Mouse (Mus musculus) C2C12 (cell line): ENCODE data around the gene Bmp7. TPM values are rescaled to one million over a fixed set of nuclear protein-coding genes. Genes with fewer than 3 reads are reported as not detected.
A peak's percentile ranks its signal among the peaks of the same experiment; 100 is the strongest.

ENCODE experiments used
- H3K27me3 ChIP-seq: one replicate; pipeline ENCODE4 v1.6.1; 2011; ENCODE audit not compliant: control insufficient read depth, insufficient read depth, insufficient read length
- H3K36me3 ChIP-seq: one replicate; pipeline ENCODE4 v1.6.1; 2011; ENCODE audit not compliant: control insufficient read depth, insufficient read depth
- H3K4me3 ChIP-seq: one replicate; pipeline ENCODE4 v1.5.1; 2011; ENCODE audit warnings: mild to moderate bottlenecking, control low read depth; ENCODE audit not compliant: poor library complexity, insufficient read depth, severe bottlenecking
- H3K79me2 ChIP-seq: one replicate; pipeline ENCODE4 v1.6.1; 2011; ENCODE audit not compliant: control insufficient read depth, insufficient read depth
- H3K79me3 ChIP-seq: one replicate; pipeline ENCODE4 v1.6.1; 2011; ENCODE audit warnings: low read depth, control low read depth
- H3ac ChIP-seq: one replicate; pipeline ENCODE3; 2011; ENCODE audit warnings: low read depth; ENCODE audit not compliant: control insufficient read depth, insufficient read length
- CEBPB ChIP-seq: IDR thresholded peaks from one replicate; pipeline ENCODE4 v1.6.1; 2011; ENCODE audit warnings: low read depth, mild to moderate bottlenecking, control low read depth, moderate library complexity
- CTCF ChIP-seq: IDR thresholded peaks from one replicate; pipeline ENCODE4 v1.5.1; 2011; ENCODE audit not compliant: control insufficient read depth, insufficient read depth, insufficient read length
- FOSL1 ChIP-seq: IDR thresholded peaks from one replicate; pipeline ENCODE4 v1.8.0; 2011; ENCODE audit warnings: mild to moderate bottlenecking, low read length; ENCODE audit not compliant: poor library complexity, insufficient read depth, severe bottlenecking
- MAX ChIP-seq: IDR thresholded peaks from one replicate; pipeline ENCODE4 v1.6.1; 2011; ENCODE audit warnings: mild to moderate bottlenecking, control low read depth
- MYOD1 ChIP-seq: IDR thresholded peaks from one replicate; pipeline ENCODE4 v1.6.1; 2011; ENCODE audit warnings: low read depth; ENCODE audit not compliant: control insufficient read depth, insufficient read length
- MYOG ChIP-seq: IDR thresholded peaks from one replicate; pipeline ENCODE4 v1.6.1; 2011; ENCODE audit not compliant: control insufficient read depth, insufficient read length; ENCODE audit errors: extremely low read depth
- USF1 ChIP-seq: IDR thresholded peaks from one replicate; pipeline ENCODE4 v1.6.1; 2011; ENCODE audit warnings: low read depth, mild to moderate bottlenecking, control low read depth, moderate library complexity
- polyA plus RNA-seq: library from polyadenylated mRNA; unstranded; fragments of >200 nt; fragmentation: generic; extraction: Trizol; gene quantifications from one replicate; pipeline ENCODE4 v1.2.1, GENCODE M21; 2012; ENCODE audit warnings: missing spikeins

The Bmp7 gene
- polyA plus RNA-seq, 1 experiment, result 0.01 TPM

DNA sequence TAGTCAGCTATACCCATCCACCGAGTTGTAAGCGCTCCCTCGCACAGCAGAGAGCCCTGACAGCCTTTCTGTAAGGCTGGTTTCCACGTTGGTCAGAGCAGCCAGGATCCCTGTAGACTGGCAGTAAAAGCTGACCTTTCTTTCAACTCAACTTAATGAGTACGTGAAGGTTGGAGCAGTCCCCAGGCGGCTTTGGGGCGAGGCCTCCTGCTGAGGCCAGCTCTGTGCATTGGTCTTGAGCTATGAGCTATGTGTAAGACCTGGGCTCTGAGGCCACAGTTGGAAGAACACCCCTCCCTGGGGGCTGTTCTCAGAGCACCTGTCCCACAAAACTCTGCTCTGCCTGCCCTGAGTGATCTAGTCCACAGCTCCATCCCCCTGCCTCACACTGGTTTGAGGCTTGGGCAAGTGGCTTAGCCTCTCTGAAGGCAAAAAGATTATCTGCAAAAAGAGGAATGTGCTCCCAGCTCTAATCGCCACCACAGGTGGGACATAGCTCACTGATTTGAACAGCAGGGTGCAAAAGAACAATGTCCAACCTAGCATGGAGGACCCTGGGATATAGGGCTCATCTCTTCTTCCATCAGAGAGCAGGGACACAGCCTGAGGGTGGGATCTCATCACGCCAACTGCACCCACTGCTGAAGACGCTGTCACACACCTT is 100.7 kb downstream of the Bmp7 start:
- Histone ChIP-seq H3K79me2 (no peaks in the 10 kb centered on the region), H3K4me3 (no peak overlapping the region), H3ac (no peak overlapping the region), H3K27me3 (no peaks in the 10 kb centered on the region), H3K36me3 (no peaks in the 10 kb centered on the region), H3K79me3 (no peaks in the 10 kb centered on the region)
- TF ChIP-seq CEBPB, result no peak
- no peak for TF ChIP-seq MYOD1
- no peak for TF ChIP-seq MAX
- no peak for TF ChIP-seq FOSL1

DNA sequence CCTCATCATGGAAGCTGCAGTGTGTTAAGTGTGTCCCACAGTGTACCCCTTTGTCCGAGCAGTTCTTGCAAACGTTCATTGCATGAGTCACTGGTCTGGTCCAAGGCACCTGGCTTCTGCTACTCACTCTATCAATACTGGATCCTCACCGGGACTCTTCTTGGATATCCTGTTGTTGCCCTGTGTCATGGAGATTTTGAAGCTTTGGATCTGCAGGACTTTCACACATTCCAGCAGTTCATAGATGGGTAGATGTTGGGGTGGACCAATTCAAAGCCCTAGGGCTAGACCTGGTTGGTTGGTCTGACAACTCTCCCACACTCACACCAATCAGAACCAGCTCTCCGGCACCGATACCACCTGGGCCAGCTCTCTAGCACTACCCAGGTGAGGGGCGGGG is 103.6 kb downstream of the Bmp7 start:
- no peaks in the 10 kb centered on the region for H3K79me3 ChIP-seq

DNA sequence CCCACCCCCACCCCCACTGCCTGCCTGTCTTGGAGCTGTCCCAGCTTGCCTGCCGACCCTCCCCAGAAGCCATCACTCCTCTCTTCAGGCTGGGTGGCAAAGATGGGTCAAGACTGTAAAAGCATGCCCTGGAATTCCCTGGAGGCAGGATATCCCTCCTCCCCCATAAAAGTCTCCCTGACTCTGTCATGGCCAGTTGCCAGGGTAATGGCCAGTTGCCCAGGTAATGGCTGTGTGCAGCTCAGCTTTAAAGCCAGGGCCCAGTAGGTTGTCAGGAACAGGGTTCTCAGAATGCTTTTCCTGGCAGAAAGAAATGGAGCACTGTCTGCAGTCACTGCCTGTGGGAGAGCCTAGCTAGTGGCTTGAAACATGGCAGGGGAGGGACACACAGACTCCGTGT is 106.9 kb downstream of the Bmp7 start:
- TF ChIP-seq MYOG (no peak), USF1 (no peak), CTCF (no peak), MAX (no peak), MYOD1 (no peak)

More for the DNA sequence above, 103.6 kb downstream of the Bmp7 start:
- Histone ChIP-seq H3K79me2 (no peaks in the 10 kb centered on the region), H3K4me3 (no peak overlapping the region), H3K36me3 (no peaks in the 10 kb centered on the region), H3ac (no peak overlapping the region), H3K27me3 (no peaks in the 10 kb centered on the region)
- TF ChIP-seq MYOG (no peak), FOSL1 (no peak), CTCF (no peak), CEBPB (no peak), MYOD1 (no peak), MAX (no peak), USF1 (no peak)

DNA sequence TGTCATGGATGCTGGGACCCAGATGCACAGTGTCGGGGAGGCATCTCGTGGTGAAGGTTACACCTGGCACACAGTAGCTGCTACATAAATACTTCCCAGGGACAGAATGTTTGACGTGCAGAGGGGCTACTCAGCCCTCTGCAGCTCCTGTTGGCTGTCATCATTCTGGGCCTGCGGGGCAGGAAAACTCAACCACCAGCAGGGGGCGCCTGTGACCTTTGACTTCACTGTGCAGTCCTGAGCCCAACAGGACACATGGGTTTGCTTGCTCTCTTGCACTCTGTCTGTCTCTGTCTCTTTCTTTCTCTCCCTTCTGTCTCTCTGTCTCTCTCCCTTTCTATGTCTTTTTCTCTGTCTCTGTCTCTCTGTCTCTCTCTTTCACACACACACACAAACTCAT is 108.4 kb downstream of the Bmp7 start:
- Histone ChIP-seq H3K27me3 (no peaks in the 10 kb centered on the region), H3ac (no peak overlapping the region), H3K36me3 (no peaks in the 10 kb centered on the region), H3K79me3 (no peaks in the 10 kb centered on the region), H3K4me3 (no peak overlapping the region), H3K79me2 (no peaks in the 10 kb centered on the region)
- TF ChIP-seq MAX (no peak), CTCF (peak; percentile 57)

More for the DNA sequence above, 106.9 kb downstream of the Bmp7 start:
- Histone ChIP-seq H3K36me3 (no peaks in the 10 kb centered on the region), H3K4me3 (no peak overlapping the region), H3K79me3 (no peaks in the 10 kb centered on the region), H3K79me2 (no peaks in the 10 kb centered on the region), H3ac (no peak overlapping the region), H3K27me3 (no peaks in the 10 kb centered on the region)

DNA sequence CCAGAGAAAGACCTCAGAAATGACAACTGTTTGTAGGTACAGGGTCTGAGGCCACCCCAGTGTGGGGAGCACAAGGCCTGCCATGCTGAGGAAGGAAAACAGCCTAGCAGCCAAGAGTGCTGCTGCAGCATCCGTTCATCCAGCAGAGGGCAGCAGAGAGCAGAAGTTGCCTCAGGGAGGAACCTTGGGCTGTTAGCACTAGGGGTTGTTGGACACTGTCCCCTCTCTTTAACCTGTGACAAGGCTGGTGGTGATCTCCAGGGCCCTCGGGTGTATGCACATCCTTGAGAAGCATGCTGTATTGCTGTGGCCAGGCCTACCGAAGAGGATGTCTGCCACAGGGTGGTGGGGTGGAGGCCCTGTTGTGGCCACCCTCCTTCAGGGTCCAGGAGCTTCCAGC is 109.0 kb downstream of the Bmp7 start:
- H3ac ChIP-seq, result no peak overlapping the region
- TF ChIP-seq MAX, result no peak
- peak; percentile 91 for TF ChIP-seq CTCF

DNA sequence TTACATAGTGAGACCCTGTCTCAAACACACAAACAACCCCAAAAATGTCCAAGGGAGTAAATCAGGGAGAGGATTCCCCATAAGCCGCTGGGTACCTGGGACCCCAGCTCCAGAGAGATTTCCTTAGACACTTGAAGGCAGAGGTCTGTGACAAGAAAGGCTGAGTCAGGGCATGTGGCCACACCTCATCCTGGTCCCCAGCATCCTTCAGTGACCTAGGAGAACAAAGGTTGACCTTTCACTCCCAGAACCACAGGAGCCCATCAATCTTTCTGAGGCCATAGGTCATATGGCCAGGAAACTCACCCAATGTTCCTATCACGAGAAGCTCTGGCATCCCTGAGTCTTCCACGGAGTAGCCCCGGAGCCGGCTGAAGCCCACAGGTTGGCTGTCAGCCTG is 111.9 kb downstream of the Bmp7 start:
- H3K79me2 ChIP-seq, result no peaks in the 10 kb centered on the region
- no peak overlapping the region for H3K4me3 ChIP-seq
- H3K36me3 ChIP-seq, result no peaks in the 10 kb centered on the region
- no peaks in the 10 kb centered on the region for H3K79me3 ChIP-seq
- H3ac ChIP-seq, result no peak overlapping the region
- peaks cover 12% of the 10 kb centered on the region for H3K27me3 ChIP-seq
- TF ChIP-seq MYOG (no peak), USF1 (no peak), MAX (no peak), FOSL1 (no peak)

More for the DNA sequence above, 109.0 kb downstream of the Bmp7 start:
- Histone ChIP-seq H3K79me3 (no peaks in the 10 kb centered on the region), H3K4me3 (no peak overlapping the region), H3K36me3 (no peaks in the 10 kb centered on the region), H3K27me3 (peaks cover 3% of the 10 kb centered on the region), H3K79me2 (no peaks in the 10 kb centered on the region)

DNA sequence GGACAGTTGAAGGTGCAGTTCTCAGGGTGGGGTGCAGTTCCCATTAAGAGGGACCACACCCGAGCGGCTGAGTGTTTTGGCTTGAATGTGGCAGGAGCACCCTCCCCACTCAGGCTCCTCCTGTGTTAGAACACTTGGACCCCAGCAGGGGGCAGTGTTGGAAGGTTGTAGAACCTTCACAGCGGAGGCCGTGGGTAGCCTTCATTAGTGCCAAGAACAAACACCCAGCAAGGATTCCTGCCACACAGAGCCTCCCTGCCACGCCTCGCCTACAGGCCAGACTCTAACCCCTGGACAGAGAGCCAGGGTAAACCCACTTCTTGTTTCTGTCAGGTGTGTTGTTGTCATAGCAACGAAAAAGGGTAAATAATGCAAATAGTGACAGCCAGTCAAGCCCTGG is 112.6 kb downstream of the Bmp7 start:
- no peaks in the 10 kb centered on the region for H3K79me3 ChIP-seq
- no peaks in the 10 kb centered on the region for H3K79me2 ChIP-seq
- no peaks in the 10 kb centered on the region for H3K36me3 ChIP-seq
- peaks cover 12% of the 10 kb centered on the region for H3K27me3 ChIP-seq
- H3ac ChIP-seq, result no peak overlapping the region
- no peak overlapping the region for H3K4me3 ChIP-seq
- no peak for TF ChIP-seq USF1
- TF ChIP-seq CTCF, result no peak
- TF ChIP-seq CEBPB, result no peak
- no peak for TF ChIP-seq MAX
- TF ChIP-seq MYOD1, result no peak
- no peak for TF ChIP-seq FOSL1
- TF ChIP-seq MYOG, result no peak
